Mouse (Mus musculus): ENCODE results near the gene Leo1. TPM values are rescaled to one million over a fixed set of nuclear protein-coding genes. Genes with fewer than 3 reads are reported as not detected.

Gene Leo1
- polyA plus RNA-seq, 1 experiment = 6.7 TPM

GRCm38 (mm10) chr9:75463050-75463660, 21.8 kb downstream of the Leo1 start:
- 95% methylated on average over 8 of the region's 8 CpGs for WGBS
- Histone ChIP-seq H3K27me3 (ENCODE audit: control insufficient read depth, insufficient read depth, low read length) (no peaks in the 10 kb centered on the region), H3K36me3 (ENCODE audit: control insufficient read depth, insufficient read depth, low read length) (peaks cover 56% of the 10 kb centered on the region), H3K4me1 (replicated peaks; ENCODE audit: control insufficient read depth, insufficient read depth, low read length) (no peaks in the 10 kb centered on the region), H3K27ac (ENCODE audit: control insufficient read depth, insufficient read depth, low read length) (no peak overlapping the region), H3K4me3 (ENCODE audit: control insufficient read depth, insufficient read depth, low read length) (no peak overlapping the region)
- DNase-seq = no peak
- TF ChIP-seq CTCF (IDR thresholded peaks at IDR 0.05; ENCODE audit: borderline replicate concordance, control insufficient read depth, extremely low read depth, insufficient read depth, low read length, poor library complexity) (no peak), POLR2A (IDR thresholded peaks at IDR 0.05; ENCODE audit: control insufficient read depth, extremely low read depth, insufficient read depth, low read length, poor library complexity) (no peak)

DNA sequence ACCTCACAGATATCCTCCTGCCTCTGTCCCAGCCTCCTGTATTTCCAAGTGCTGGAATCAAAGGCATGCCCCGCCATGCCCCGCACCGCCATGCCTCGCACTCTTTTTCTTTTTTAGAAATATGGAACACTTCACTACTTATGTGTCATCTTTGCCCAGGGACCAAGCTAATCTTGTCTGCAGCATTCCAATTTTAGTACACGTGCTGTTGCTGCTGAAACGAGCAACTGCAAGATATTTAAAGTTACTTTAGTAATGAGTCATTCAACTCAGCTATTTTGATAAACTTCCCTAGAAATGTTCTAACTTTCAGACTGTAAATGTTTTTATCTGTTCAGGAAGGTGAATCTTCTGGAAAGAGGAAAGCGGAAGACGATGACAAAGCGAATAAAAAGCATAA, 24.5 kb downstream of the Leo1 start:
- Histone ChIP-seq H3K4me3 (ENCODE audit: control insufficient read depth, insufficient read depth, low read length) (no peak overlapping the region), H3K36me3 (ENCODE audit: control insufficient read depth, insufficient read depth, low read length) (peaks cover 35% of the 10 kb centered on the region), H3K27ac (ENCODE audit: control insufficient read depth, insufficient read depth, low read length) (no peak overlapping the region), H3K4me1 (replicated peaks; ENCODE audit: control insufficient read depth, insufficient read depth, low read length) (no peaks in the 10 kb centered on the region), H3K27me3 (ENCODE audit: control insufficient read depth, insufficient read depth, low read length) (no peaks in the 10 kb centered on the region)
- TF ChIP-seq CTCF (IDR thresholded peaks at IDR 0.05; ENCODE audit: borderline replicate concordance, control insufficient read depth, extremely low read depth, insufficient read depth, low read length, poor library complexity) (no peak), POLR2A (IDR thresholded peaks at IDR 0.05; ENCODE audit: control insufficient read depth, extremely low read depth, insufficient read depth, low read length, poor library complexity) (no peak)
- DNase-seq = no peak
- WGBS = 97% methylated on average over 9 of the region's 9 CpGs

- Histone ChIP-seq H3K4me3 (ENCODE audit: control insufficient read depth, insufficient read depth, low read length) (no peak overlapping the region), H3K4me1 (replicated peaks; ENCODE audit: control insufficient read depth, insufficient read depth, low read length) (no peaks in the 10 kb centered on the region), H3K27me3 (ENCODE audit: control insufficient read depth, insufficient read depth, low read length) (no peaks in the 10 kb centered on the region), H3K36me3 (ENCODE audit: control insufficient read depth, insufficient read depth, low read length) (peaks cover 27% of the 10 kb centered on the region), H3K27ac (ENCODE audit: control insufficient read depth, insufficient read depth, low read length) (no peak overlapping the region)
- 92% methylated on average over 4 of the region's 4 CpGs for WGBS
- TF ChIP-seq POLR2A (IDR thresholded peaks at IDR 0.05; ENCODE audit: control insufficient read depth, extremely low read depth, insufficient read depth, low read length, poor library complexity) (no peak), CTCF (IDR thresholded peaks at IDR 0.05; ENCODE audit: borderline replicate concordance, control insufficient read depth, extremely low read depth, insufficient read depth, low read length, poor library complexity) (no peak)
- no peak for DNase-seq
These were observed 25.3 kb downstream of the Leo1 start for GRCm38 (mm10) chr9:75466641-75467040.

DNA sequence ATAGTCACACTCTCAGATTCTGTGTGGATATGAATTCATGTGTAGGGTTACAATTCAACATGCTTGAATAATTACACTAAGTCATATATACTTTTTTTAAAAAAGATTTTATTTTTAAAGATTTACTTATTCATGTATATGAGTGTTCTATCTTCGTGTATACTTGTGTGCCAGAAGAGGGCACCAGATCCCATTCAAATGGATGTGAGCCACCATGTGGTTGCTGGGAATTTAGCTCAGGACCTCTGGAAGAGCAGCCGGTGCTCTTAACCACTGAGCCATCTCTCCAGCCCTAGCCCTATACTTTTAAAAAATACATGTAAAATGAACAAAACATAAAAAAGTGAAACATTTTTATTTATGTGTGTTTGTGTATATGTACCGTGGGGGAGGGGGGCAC, 26.3 kb downstream of the Leo1 start:
- WGBS = 100% methylated on average over 3 of the region's 3 CpGs
- no peak overlapping the region for H3K27ac ChIP-seq (ENCODE audit: control insufficient read depth, insufficient read depth, low read length)
- H3K4me1 ChIP-seq (replicated peaks; ENCODE audit: control insufficient read depth, insufficient read depth, low read length) = no peaks in the 10 kb centered on the region
- DNase-seq = no peak
- H3K4me3 ChIP-seq (ENCODE audit: control insufficient read depth, insufficient read depth, low read length) = no peak overlapping the region
- peaks cover 17% of the 10 kb centered on the region for H3K36me3 ChIP-seq (ENCODE audit: control insufficient read depth, insufficient read depth, low read length)
- no peaks in the 10 kb centered on the region for H3K27me3 ChIP-seq (ENCODE audit: control insufficient read depth, insufficient read depth, low read length)
- TF ChIP-seq CTCF (IDR thresholded peaks at IDR 0.05; ENCODE audit: borderline replicate concordance, control insufficient read depth, extremely low read depth, insufficient read depth, low read length, poor library complexity) (no peak), POLR2A (IDR thresholded peaks at IDR 0.05; ENCODE audit: control insufficient read depth, extremely low read depth, insufficient read depth, low read length, poor library complexity) (no peak)

DNA sequence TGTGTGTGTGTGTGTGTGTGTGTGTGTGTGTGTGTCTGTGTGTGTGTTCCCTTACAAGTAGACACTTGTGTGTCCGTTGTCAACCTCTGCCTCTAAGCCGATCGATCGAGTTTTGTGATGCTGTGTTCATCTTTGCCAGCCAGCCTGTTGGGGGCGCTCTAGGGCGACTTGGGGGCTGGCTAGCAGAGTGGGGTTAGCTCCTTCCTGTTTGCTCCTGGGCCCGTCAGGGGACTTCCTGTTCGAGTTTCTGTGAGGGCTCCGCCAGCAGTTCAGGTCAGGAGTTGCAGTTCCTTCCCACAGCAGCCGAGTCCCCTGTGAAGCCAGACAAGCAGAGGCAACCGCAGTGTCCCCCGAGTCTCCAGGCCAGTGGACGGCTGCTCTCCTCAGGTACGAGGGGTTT, 27.0 kb downstream of the Leo1 start:
- Histone ChIP-seq H3K27me3 (ENCODE audit: control insufficient read depth, insufficient read depth, low read length) (no peaks in the 10 kb centered on the region), H3K27ac (ENCODE audit: control insufficient read depth, insufficient read depth, low read length) (no peak overlapping the region), H3K36me3 (ENCODE audit: control insufficient read depth, insufficient read depth, low read length) (peaks cover 17% of the 10 kb centered on the region), H3K4me3 (ENCODE audit: control insufficient read depth, insufficient read depth, low read length) (no peak overlapping the region), H3K4me1 (replicated peaks; ENCODE audit: control insufficient read depth, insufficient read depth, low read length) (no peaks in the 10 kb centered on the region)
- DNase-seq = peak; percentile 21
- TF ChIP-seq CTCF (IDR thresholded peaks at IDR 0.05; ENCODE audit: borderline replicate concordance, control insufficient read depth, extremely low read depth, insufficient read depth, low read length, poor library complexity) (peak; percentile 34; the same call in 1 of the 2 replicates), POLR2A (IDR thresholded peaks at IDR 0.05; ENCODE audit: control insufficient read depth, extremely low read depth, insufficient read depth, low read length, poor library complexity) (no peak)
- 92% methylated on average over 14 of the region's 14 CpGs for WGBS

DNA sequence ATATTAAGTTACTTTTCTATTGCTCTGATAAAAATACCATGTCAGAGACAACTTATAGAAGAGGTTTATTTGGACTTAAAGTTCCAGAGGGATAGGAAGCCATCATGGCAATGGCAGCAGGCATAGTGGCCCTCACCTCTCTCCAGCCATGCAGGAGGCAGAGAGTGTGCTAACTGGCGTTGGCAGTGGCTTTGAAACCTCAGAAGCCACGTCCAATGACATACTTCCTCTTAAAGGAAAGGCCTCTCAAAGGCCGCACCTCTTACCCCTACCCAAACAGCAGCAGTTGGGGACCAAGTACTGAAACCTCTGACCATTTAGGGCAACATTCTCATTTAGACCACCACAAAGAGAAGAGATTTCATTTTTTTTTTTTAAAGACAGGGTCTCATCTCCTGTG, 35.9 kb downstream of the Leo1 start:
- no peak overlapping the region for H3K4me3 ChIP-seq (ENCODE audit: control insufficient read depth, insufficient read depth, low read length)
- H3K27me3 ChIP-seq (ENCODE audit: control insufficient read depth, insufficient read depth, low read length) = no peaks in the 10 kb centered on the region
- peaks cover 5% of the 10 kb centered on the region for H3K4me1 ChIP-seq (replicated peaks; ENCODE audit: control insufficient read depth, insufficient read depth, low read length)
- H3K27ac ChIP-seq (ENCODE audit: control insufficient read depth, insufficient read depth, low read length) = no peak overlapping the region
- no peaks in the 10 kb centered on the region for H3K36me3 ChIP-seq (ENCODE audit: control insufficient read depth, insufficient read depth, low read length)
- no peak for TF ChIP-seq POLR2A (IDR thresholded peaks at IDR 0.05; ENCODE audit: control insufficient read depth, extremely low read depth, insufficient read depth, low read length, poor library complexity)
- no peak for TF ChIP-seq CTCF (IDR thresholded peaks at IDR 0.05; ENCODE audit: borderline replicate concordance, control insufficient read depth, extremely low read depth, insufficient read depth, low read length, poor library complexity)
- 41% methylated on average over 3 of the region's 3 CpGs for WGBS
- no peak for DNase-seq
